Mouse (Mus musculus) lung, postnatal 0 days (tissue): ENCODE measurements at regions not wholly inside any gene's neighbourhood (a gene's known extent, or its start where the extent isn't known, plus 50 kb on each side); places are given as distances from the start of the nearest gene placed in this dataset.

Source experiments
- ATAC-seq: fragments of 200-750 bp; cut with Nextera tagmentation; 2 replicates; pipeline ENCODE4 v1.8.0; 2017; ENCODE audit warnings: moderate library complexity
- DNase-seq: peaks from one replicate; pipeline ENCODE4 v3.0.0-alpha.2; 2016; ENCODE audit warnings: low spot score
- H3K27ac ChIP-seq: fragments of 300-500 bp; sonication (generic); 2 replicates; pipeline ENCODE4 v1.5.1; 2014; ENCODE audit warnings: antibody characterized with exemption, mild to moderate bottlenecking, low read length, mixed read lengths
- H3K27me3 ChIP-seq: fragments of 300-500 bp; sonication (generic); replicated peaks from 2 replicates; pipeline ENCODE4 v1.6.1; 2014; ENCODE audit warnings: low read length, mixed read lengths; ENCODE audit not compliant: insufficient read depth
- H3K36me3 ChIP-seq: fragments of 300-500 bp; sonication (generic); 2 replicates; pipeline ENCODE4 v1.6.1; 2014; ENCODE audit warnings: low read length, mixed read lengths; ENCODE audit not compliant: insufficient read depth
- H3K4me1 ChIP-seq: fragments of 300-500 bp; sonication (generic); 2 replicates; pipeline ENCODE4 v1.6.1; 2014; ENCODE audit warnings: antibody characterized with exemption, low read depth, low read length, mixed read lengths; ENCODE audit not compliant: insufficient read depth
- H3K4me2 ChIP-seq: fragments of 300-500 bp; sonication (generic); replicated peaks from 2 replicates; pipeline ENCODE4 v1.6.1; 2014; ENCODE audit warnings: low read depth, mild to moderate bottlenecking, low read length, moderate library complexity, mixed read lengths
- H3K4me3 ChIP-seq: fragments of 300-500 bp; sonication (generic); 2 replicates; pipeline ENCODE4 v1.5.1; 2014; ENCODE audit warnings: low read depth, low read length
- H3K9ac ChIP-seq: fragments of 300-500 bp; sonication (generic); replicated peaks from 2 replicates; pipeline ENCODE4 v1.6.1; 2014; ENCODE audit warnings: low read depth, mild to moderate bottlenecking
- H3K9me3 ChIP-seq: fragments of 300-500 bp; sonication (generic); 2 replicates; pipeline ENCODE4 v1.6.1; 2016; ENCODE audit warnings: low read length, mixed read lengths
- CTCF ChIP-seq: IDR thresholded peaks from 2 replicates; pipeline ENCODE4 v1.5.1; 2016; ENCODE audit warnings: antibody characterized with exemption, mild to moderate bottlenecking
- EP300 ChIP-seq: IDR thresholded peaks from 2 replicates; pipeline ENCODE4 v1.6.1; 2016; ENCODE audit warnings: antibody characterized with exemption, mild to moderate bottlenecking, control low read depth
- WGBS: fragments of 180-500 bp; shearing (Covaris S2); extraction: QIAGEN DNeasy Blood & Tissue Kit; methylation state at CpG from one replicate; pipeline ENCODE4 v1.1.7; 2014; 5-methylcytosine and 5-hydroxymethylcytosine counted together

- Histone ChIP-seq H3K27me3 (no peaks in the 10 kb centered on the region), H3K27ac (no peak overlapping the region), H3K36me3 (no peaks in the 10 kb centered on the region), H3K9me3 (no peaks in the 10 kb centered on the region), H3K4me3 (no peak overlapping the region), H3K9ac (no peak overlapping the region), H3K4me2 (no peak overlapping the region), H3K4me1 (no peaks in the 10 kb centered on the region)
- no peak for TF ChIP-seq EP300
- ATAC-seq: no peak
- 74% methylated on average over 12 of the region's 12 CpGs for WGBS
- no peak for DNase-seq
Observed at GRCm38 (mm10) chr12:112255223-112255622, 109.2 kb downstream of the Kif26a start.

DNA sequence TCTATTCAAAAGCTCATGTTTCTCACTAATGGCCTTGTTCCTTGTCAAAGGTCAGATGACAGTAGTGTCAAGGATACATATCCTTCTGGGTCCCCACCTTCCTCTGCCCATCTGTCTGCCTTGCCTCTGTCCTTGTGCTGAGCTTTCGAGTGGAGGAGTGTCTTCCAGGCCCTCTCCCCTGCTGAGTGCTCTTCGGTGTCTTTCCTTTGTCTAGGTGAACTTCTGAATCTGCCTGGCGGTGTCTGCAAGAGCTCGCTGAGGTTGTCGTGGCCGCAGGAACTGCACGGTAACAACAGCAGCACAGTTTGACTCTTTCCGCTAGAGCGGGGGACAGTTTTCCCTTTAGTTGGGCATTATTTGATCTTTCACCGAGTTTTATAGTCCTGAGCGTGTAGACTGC lies 111.7 kb downstream of the Kif26a start:
- Histone ChIP-seq H3K4me1 (no peaks in the 10 kb centered on the region), H3K27me3 (no peaks in the 10 kb centered on the region), H3K27ac (no peak overlapping the region), H3K9me3 (no peaks in the 10 kb centered on the region), H3K9ac (no peak overlapping the region), H3K36me3 (no peaks in the 10 kb centered on the region), H3K4me2 (no peak overlapping the region), H3K4me3 (no peak overlapping the region)
- TF ChIP-seq EP300 (no peak), CTCF (no peak)
- 59% methylated on average over 11 of the region's 11 CpGs for WGBS
- DNase-seq (no peak), ATAC-seq (no peak)

DNA sequence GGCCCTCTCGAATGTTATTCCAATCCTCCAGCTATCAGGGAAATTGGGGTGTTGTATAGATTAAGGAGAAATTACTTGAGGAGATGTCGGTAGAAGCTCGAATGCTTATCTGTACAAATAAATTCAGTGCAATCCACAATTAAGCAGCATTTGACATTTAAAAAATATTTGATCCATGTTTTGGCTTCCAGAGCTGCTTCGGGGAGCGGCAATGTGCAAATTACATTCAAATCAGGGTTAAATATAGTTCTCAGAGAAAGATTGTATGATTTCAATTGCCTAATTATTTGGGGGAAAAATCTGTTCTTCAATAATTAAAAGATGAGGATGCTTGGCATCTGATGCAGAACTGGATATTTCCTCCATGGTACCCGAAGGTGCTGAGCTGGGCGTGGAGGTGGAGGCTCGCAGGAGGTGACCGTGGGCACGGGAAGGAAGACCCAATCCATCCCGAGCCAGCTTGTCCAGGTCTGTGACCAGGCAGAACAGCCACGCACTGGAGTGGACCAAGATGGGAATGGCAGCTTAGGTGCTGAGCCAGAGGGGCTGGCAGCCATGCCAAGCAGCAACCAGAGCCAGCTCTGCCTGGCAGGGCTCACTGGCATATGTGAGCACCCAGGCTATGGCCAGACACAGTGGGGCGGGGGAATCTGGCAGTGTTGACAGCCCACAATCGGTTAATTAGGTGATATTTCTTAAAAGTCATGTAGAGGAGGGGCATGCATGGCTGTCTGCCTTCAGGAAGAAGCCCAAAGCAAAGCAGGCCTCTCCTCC lies 117.5 kb downstream of the Kif26a start:
- no peak overlapping the region for H3K9ac ChIP-seq
- no peak for ATAC-seq
- WGBS: 72% methylated on average over 14 of the region's 14 CpGs
- no peak overlapping the region for H3K4me3 ChIP-seq
- DNase-seq: no peak
- H3K4me2 ChIP-seq: no peak overlapping the region
- H3K27ac ChIP-seq: no peak overlapping the region
- TF ChIP-seq EP300: no peak
- no peak for TF ChIP-seq CTCF
- no peaks in the 10 kb centered on the region for H3K27me3 ChIP-seq
- H3K36me3 ChIP-seq: no peaks in the 10 kb centered on the region
- no peaks in the 10 kb centered on the region for H3K9me3 ChIP-seq
- no peaks in the 10 kb centered on the region for H3K4me1 ChIP-seq

DNA sequence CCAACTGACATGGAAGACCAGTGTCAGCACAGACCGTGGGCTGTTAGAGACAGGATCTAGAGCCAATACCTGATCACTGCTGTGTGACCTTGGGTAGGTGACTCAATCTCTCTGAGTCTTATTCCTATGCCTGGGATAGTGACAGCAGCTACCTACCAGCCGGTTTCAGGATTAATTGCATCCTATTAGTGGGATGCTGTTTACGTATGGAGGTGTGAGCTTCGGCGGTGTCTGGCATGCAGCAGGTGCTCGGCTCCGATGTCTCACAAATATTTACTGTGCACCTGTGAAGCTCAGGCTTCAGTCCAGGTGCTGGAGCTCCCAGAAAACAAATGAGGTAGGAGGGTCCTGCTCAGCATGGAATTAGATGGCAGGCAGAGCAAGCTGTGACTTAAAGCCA lies 118.2 kb downstream of the Kif26a start:
- Histone ChIP-seq H3K4me3 (no peak overlapping the region), H3K27ac (no peak overlapping the region), H3K4me1 (no peaks in the 10 kb centered on the region), H3K9ac (no peak overlapping the region), H3K27me3 (no peaks in the 10 kb centered on the region), H3K9me3 (no peaks in the 10 kb centered on the region), H3K4me2 (no peak overlapping the region), H3K36me3 (no peaks in the 10 kb centered on the region)
- 49% methylated on average over 7 of the region's 7 CpGs for WGBS
- TF ChIP-seq CTCF (no peak), EP300 (no peak)
- DNase-seq (no peak), ATAC-seq (no peak)

- Histone ChIP-seq H3K27ac (no peak overlapping the region), H3K36me3 (no peaks in the 10 kb centered on the region), H3K4me2 (no peak overlapping the region), H3K9me3 (no peaks in the 10 kb centered on the region), H3K4me1 (no peaks in the 10 kb centered on the region), H3K27me3 (no peaks in the 10 kb centered on the region), H3K4me3 (no peak overlapping the region), H3K9ac (no peak overlapping the region)
- TF ChIP-seq EP300: no peak
- no peak for TF ChIP-seq CTCF
- DNase-seq (no peak), ATAC-seq (0 out of 2 replicates have a peak, but pooled peaks have one; percentile 33)
- 52% methylated on average over 10 of the region's 10 CpGs for WGBS
Observed at GRCm38 (mm10) chr12:112265289-112265969, 119.4 kb downstream of the Kif26a start.

DNA sequence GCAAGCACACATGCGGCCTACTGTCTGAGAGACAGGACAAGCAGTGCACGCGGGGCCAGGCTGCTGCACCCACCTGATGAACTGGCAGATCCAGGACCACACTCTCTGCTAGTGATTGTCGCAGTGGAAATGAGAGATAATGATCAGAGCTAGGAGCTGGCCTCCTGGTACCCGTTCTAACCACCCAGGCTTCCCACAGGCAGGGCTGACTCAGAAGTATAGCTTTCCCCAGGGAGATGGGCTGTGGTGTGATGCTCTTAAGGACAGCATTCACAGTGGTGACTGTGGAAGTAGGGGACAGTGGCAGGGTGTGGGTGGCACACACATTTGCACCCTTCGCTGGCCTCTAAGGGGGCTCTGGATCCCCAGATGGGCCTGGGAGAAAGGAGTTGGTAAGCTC lies 128.0 kb downstream of the Kif26a start:
- no peak overlapping the region for H3K4me3 ChIP-seq
- TF ChIP-seq CTCF (no peak), EP300 (no peak)
- no peaks in the 10 kb centered on the region for H3K27me3 ChIP-seq
- H3K36me3 ChIP-seq: no peaks in the 10 kb centered on the region
- WGBS: 75% methylated on average over 6 of the region's 6 CpGs
- 0 out of 2 replicates have a peak, but pooled peaks cover 3% of the 10 kb centered on the region for H3K4me1 ChIP-seq
- ATAC-seq (no peak), DNase-seq (no peak)
- no peak overlapping the region for H3K4me2 ChIP-seq
- H3K9me3 ChIP-seq: no peaks in the 10 kb centered on the region
- no peak overlapping the region for H3K27ac ChIP-seq
- no peak overlapping the region for H3K9ac ChIP-seq
